Mouse (Mus musculus) G1E-ER4 (cell line): Measurements from ENCODE around the gene Fastk. TPM values are rescaled to one million over a fixed set of nuclear protein-coding genes. Genes with fewer than 3 reads are reported as not detected.

Source experiments
- GATA1 ChIP-seq: IDR thresholded peaks from one replicate; pipeline ENCODE4 v1.8.0; 2012; ENCODE audit warnings: low read length, inconsistent platforms
- polyA plus RNA-seq: library from polyadenylated mRNA; stranded (reverse); fragments of >175 nt; gene quantifications from 2 replicates; pipeline ENCODE4 v1.2.3, GENCODE M21; 2012

Gene Fastk
- polyA plus RNA-seq, 1 experiment, result 347 TPM

- TF ChIP-seq GATA1, result no peak
These were observed 31.9 kb downstream of the Fastk start, which contains the start of gene Asic3 for GRCm38 (mm10) chr5:24413042-24413693. Asic3 (plus strand) TSS chr5:24413392.

GRCm38 (mm10) chr5:24412063-24412462 lies 33.0 kb downstream of the Fastk start:
- TF ChIP-seq GATA1, result no peak

GRCm38 (mm10) chr5:24409466-24409865 lies 35.6 kb downstream of the Fastk start:
- no peak for TF ChIP-seq GATA1

- no peak for TF ChIP-seq GATA1
These were observed 36.4 kb downstream of the Fastk start for GRCm38 (mm10) chr5:24408651-24409050.

- TF ChIP-seq GATA1, result no peak
These were observed 39.7 kb downstream of the Fastk start for GRCm38 (mm10) chr5:24405389-24405876.

- TF ChIP-seq GATA1, result no peak
These were observed 40.3 kb downstream of the Fastk start for GRCm38 (mm10) chr5:24404594-24405360.

- no peak for TF ChIP-seq GATA1
These were observed 43.1 kb downstream of the Fastk start for GRCm38 (mm10) chr5:24401969-24402368.

- TF ChIP-seq GATA1, result no peak
These were observed 44.0 kb downstream of the Fastk start for GRCm38 (mm10) chr5:24400911-24401605.

GRCm38 (mm10) chr5:24400362-24400761 lies 44.7 kb downstream of the Fastk start:
- TF ChIP-seq GATA1, result no peak

GRCm38 (mm10) chr5:24399686-24400085 lies 45.4 kb downstream of the Fastk start:
- no peak for TF ChIP-seq GATA1

- no peak for TF ChIP-seq GATA1
These were observed 50.8 kb downstream of the Fastk start for GRCm38 (mm10) chr5:24394165-24394894.

GRCm38 (mm10) chr5:24393392-24393997 lies 51.6 kb downstream of the Fastk start, which contains the start of gene Abcb8:
Abcb8 (plus strand) TSS chr5:24393663.
- TF ChIP-seq GATA1, result no peak

- TF ChIP-seq GATA1, result no peak
These were observed 52.4 kb downstream of the Fastk start for GRCm38 (mm10) chr5:24392724-24393123.

- TF ChIP-seq GATA1, result no peak
These were observed 53.2 kb downstream of the Fastk start, which contains the start of gene Atg9b for GRCm38 (mm10) chr5:24391864-24392263. Atg9b (minus strand) TSS chr5:24392143.

- no peak for TF ChIP-seq GATA1
These were observed 55.4 kb downstream of the Fastk start for GRCm38 (mm10) chr5:24389658-24390020.
